Mouse (Mus musculus) stomach, postnatal 0 days (tissue): ENCODE data around the gene Syngr1.

ENCODE experiments used
- CTCF ChIP-seq: IDR thresholded peaks from 2 replicates; pipeline ENCODE4 v1.5.1; 2016; ENCODE audit warnings: antibody characterized with exemption, low read depth, mild to moderate bottlenecking, moderate library complexity
- EP300 ChIP-seq: optimal IDR thresholded peaks from 2 replicates; pipeline ENCODE3; 2016; ENCODE audit warnings: antibody characterized with exemption

DNA sequence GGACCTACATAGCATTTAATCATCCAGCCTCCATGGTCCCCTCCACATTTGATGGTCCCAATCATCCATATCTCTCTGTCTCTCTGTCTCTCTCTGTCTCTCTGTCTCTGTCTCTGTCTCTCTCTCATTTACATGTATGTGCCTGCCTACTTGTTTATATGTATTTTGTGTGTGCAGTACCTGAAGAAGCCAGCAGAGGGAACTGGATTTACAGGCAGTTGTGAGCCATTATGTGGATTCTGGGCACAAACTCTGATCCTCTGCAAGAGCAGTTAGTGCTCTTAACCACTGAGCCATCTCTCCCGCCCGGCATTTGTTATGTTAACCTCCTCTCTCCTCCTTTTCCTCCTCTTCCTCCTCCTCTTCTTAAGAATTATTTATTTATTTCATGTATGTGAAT lies 45.4 kb upstream of the Syngr1 start:
- TF ChIP-seq EP300: no peak
- TF ChIP-seq CTCF: peak; percentile 33
